Mouse (Mus musculus) hindlimb bud, embryonic 11.5 days (tissue): ENCODE measurements around the gene Vps45.
"Not testable (repeated sequence)": the region's sequence is repeated elsewhere in the genome, so short reads cannot be mapped to it uniquely, and the experiment has no call there.

ENCODE experiments used
- DNase-seq: peaks from one replicate; pipeline ENCODE4 v3.0.0-alpha.2; 2012; ENCODE audit warnings: low read depth, low spot score; ENCODE audit errors: extremely low spot score

The Vps45 gene

DNA sequence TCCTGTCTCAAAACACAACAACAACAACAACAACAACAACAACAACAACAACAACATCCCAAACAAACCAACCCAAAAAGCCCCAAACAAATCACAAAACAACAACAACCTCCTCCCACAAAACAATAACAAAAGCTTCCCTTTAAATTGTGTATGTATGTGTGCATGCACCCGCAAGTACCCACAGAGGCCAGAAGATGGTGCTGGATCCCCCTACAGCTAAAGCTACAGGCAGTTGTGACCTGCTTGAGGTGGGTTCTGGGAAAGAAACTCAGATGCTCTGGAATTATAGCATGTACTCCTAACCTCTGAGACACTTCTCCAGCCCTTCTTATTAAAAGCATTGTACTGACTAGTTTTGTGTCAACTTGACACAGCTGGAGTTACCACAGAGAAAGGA is 22.7 kb upstream of the Vps45 start:
- DNase-seq: no peak

DNA sequence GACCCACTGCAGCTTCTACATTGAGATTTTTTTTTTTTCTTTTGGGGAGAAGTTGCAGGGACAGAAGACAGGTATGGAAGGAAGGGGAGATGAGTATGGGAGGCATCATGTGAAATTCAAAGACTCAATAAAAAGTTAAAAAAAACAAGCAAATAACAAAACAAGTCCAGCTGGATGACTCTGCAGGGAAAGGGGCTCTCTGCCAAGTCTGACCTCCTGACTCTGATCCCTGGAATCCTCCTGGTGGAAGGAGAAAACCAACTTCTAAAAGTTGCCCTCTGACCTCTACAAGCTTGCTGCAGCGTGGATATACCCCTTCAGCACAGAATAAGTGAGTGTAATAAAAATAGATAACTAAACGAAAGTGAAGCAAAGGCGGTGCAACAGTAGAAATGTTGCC is 20.4 kb upstream of the Vps45 start:
- DNase-seq: no peak

GRCm38 (mm10) chr3:96078066-96078465 is 19.8 kb upstream of the Vps45 start:
- DNase-seq: no peak

GRCm38 (mm10) chr3:96072921-96073486 is 14.7 kb upstream of the Vps45 start:
- DNase-seq: no peak

- DNase-seq: no peak
These were observed 12.0 kb upstream of the Vps45 start for GRCm38 (mm10) chr3:96070241-96070640.

DNA sequence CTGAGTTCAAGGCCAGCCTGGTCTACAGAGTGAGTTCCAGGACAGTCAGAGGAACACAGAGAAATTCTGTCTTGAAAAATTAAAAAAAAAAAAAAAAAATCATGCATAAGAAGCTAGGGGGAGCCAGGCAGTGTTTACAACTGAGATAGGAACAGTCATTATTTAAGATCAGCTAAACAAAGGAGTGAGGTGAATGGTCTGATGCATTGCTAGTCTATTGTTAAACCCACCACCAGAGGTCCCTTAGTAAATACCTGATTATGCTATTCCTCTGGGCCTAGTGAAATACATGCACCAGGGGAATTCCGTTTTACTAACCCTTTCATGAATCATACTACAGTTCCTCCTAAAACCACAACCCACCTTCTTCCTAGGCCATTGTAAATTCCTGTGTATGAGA is 11.3 kb upstream of the Vps45 start:
- DNase-seq: no peak

DNA sequence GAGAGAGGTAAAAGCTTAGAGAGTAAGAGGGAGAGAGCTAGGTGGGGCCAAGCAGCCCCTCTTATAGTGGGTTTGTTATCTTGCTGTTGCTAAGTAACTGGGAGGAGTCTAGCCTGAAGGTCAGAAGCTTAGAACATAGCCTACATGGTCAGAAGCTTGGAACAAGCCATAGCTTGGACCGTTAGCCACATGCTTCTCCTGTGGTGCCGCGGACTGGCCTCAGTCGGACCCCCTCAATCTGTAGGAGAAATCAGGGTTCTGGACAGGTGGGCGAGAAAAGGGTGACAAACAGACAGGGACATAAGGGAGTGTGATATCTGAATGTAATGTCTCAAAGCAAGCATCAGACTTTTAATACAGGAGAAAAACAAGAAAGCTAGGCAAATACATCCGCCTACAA is 10.8 kb upstream of the Vps45 start:
- no peak for DNase-seq

- DNase-seq: no peak
These were observed 8.5 kb upstream of the Vps45 start for GRCm38 (mm10) chr3:96066741-96067140.

GRCm38 (mm10) chr3:96065754-96066375 is 7.6 kb upstream of the Vps45 start:
- no peak for DNase-seq

GRCm38 (mm10) chr3:96065147-96065546 is 6.9 kb upstream of the Vps45 start:
- no peak for DNase-seq

- no peak for DNase-seq
These were observed 6.0 kb upstream of the Vps45 start for GRCm38 (mm10) chr3:96064217-96064616.

DNA sequence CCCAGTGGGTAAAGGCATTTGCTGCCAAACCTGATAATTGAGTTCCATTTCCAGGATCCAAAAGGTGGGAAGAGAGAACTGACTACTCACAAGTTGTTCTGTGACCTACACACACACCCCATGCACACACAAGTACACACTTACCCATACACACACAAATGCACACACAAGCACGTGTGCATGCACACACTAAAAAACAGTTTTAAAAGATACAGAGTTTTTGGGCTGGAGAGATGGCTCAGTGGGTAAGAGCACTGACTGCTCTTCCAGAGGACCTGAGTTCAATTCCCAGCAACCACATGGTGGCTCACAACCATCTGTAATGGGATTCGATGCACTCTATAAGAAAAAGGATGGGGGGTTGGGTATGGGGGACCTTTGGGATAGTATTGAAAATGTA is 5.0 kb upstream of the Vps45 start:
- no peak for DNase-seq

DNA sequence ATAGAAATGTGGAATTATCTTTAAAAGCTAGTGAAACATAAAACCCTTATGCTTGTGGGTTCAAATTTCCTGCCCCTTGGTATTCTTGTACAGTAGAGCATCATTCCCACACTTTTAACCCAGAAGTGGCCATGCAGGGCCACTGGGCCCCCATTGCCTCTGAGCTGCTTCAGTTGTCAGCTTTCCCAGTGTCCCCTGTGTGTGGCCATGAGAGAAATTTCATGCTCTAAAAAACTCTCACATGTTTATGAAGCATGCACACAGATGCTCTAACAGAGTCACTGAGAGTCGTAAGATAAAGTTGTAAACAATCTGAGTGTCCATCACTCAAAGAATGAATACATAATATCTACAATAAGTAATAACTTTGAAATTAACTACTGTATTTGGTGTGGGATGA is 1.9 kb upstream of the Vps45 start:
- no peak for DNase-seq

- peak; percentile 79 for DNase-seq
These were observed 490 bp downstream of the Vps45 start for GRCm38 (mm10) chr3:96057747-96058204.

GRCm38 (mm10) chr3:96056031-96056430 is 2.2 kb downstream of the Vps45 start:
- no peak for DNase-seq

- no peak for DNase-seq
These were observed 3.0 kb downstream of the Vps45 start for GRCm38 (mm10) chr3:96055294-96055693.

GRCm38 (mm10) chr3:96051839-96052238 is 6.4 kb downstream of the Vps45 start:
- peak; percentile 14 for DNase-seq

GRCm38 (mm10) chr3:96051186-96051585 is 7.1 kb downstream of the Vps45 start:
- DNase-seq: no peak

DNA sequence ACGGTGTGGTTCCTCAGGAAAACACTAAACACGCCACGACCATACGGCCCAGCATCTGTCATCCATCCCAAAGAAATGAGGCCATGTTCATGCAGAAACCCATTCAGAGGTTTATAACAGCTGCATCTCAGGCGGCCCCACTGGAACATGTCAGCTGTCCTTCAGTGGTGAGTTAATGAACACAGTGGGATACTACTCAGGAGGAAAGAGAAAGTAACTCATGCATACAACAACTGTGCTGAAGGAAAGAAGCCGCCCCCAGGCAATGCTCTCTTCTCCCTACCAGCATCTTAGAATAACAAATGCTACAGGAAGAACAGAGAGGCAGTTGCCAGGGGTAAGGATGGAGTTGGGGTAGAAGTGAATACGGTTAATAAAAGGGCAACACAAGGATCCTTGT is 7.5 kb downstream of the Vps45 start:
- no peak for DNase-seq

DNA sequence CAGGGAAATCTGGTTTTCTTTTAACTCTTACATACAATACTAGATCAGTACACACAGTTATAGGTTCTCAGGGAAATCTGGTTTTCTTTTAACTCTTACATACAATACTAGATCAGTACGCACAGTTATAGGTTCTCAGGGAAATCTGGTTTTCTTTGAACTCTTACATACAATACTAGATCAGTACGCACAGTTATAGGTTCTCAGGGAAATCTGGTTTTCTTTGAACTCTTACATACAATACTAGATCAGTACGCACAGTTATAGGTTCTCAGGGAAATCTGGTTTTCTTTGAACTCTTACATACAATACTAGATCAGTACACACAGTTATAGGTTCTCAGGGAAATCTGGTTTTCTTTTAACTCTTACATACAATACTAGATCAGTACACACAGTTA is 13.7 kb downstream of the Vps45 start:
- not testable (repeated sequence) for DNase-seq

DNA sequence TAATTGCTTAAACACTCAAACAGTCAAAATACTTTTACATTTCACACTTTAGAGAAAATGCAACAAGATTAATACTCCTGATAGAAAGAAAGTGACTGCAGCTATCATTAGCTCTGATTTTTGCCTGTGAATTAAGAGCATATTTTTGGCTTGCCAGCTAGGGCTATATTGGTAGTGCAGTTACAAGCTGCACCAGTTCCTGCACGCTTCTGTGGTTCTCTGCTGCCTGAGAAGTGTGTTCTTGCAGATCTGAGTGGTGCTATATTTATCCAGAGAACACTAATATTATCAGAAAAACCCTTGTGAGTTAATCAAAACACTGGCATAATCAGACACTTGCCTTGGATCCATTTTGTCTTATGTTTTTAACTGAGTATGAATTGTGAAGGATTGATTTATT is 15.2 kb downstream of the Vps45 start:
- no peak for DNase-seq

DNA sequence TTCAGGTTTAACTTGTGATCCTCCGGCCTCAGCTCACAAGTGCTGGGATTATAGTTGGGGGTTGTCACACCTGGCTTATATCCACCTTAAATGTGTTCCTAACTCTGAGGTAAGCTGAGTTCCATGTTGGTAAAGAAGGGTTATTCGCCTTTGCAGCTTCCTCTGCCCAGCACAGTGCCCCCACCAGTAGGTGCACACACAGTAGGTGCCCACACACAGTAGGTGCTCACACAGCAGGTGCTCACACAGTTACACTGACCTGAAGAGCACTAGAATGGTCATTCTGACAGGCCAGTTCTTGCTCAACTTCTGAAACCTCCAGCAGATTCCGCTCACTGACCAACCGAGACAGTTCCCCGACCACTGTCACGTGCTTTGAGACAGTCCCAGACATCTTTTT is 17.2 kb downstream of the Vps45 start:
- no peak for DNase-seq

DNA sequence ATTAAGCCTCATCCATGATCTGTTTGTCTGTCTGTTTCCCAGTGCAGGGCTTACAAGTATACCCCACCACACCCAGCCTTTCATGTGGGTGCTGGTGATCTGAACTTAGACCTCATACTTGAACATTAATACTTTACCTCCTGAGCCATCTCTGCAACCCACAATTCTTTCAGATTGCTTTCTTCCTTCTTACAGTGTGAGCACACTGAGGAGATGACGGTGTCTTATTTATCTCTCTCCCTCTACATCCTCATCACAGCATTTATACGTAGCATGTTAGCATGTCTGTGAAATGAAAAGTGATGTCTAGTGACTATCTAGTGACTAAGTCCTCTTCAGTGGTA is 17.6 kb downstream of the Vps45 start:
- DNase-seq: no peak
